Mouse (Mus musculus) forebrain, embryonic 14.5 days (tissue): ENCODE measurements at regions not wholly inside any gene's neighbourhood (a gene's known extent, or its start where the extent isn't known, plus 50 kb on each side); places are given as distances from the start of the nearest gene placed in this dataset.

Source experiments
- ATAC-seq: fragments of 200-750 bp; cut with Nextera tagmentation; 2 replicates; pipeline ENCODE4 v1.8.0; 2017; ENCODE audit warnings: mild to moderate bottlenecking, moderate library complexity
- DNase-seq: peaks from one replicate; pipeline ENCODE4 v3.0.0-alpha.2; 2015; ENCODE audit warnings: low spot score
- H3K27ac ChIP-seq: fragments of 300-500 bp; sonication (generic); 2 replicates; pipeline ENCODE4 v1.5.1; 2014; ENCODE audit warnings: low read depth, mild to moderate bottlenecking, control low read depth, low read length, moderate library complexity
- H3K27me3 ChIP-seq: fragments of 300-500 bp; sonication (generic); replicated peaks from 2 replicates; pipeline ENCODE4 v1.6.1; 2014; ENCODE audit warnings: low read length, control low read depth, mixed read lengths; ENCODE audit not compliant: control insufficient read depth, insufficient read depth
- H3K36me3 ChIP-seq: fragments of 300-500 bp; sonication (generic); 2 replicates; pipeline ENCODE4 v1.6.1; 2014; ENCODE audit warnings: low read length, control low read depth; ENCODE audit not compliant: control insufficient read depth, insufficient read depth
- H3K4me1 ChIP-seq: fragments of 300-500 bp; sonication (generic); 2 replicates; pipeline ENCODE4 v1.6.1; 2014; ENCODE audit warnings: antibody characterized with exemption, low read length, control low read depth; ENCODE audit not compliant: control insufficient read depth, insufficient read depth
- H3K4me2 ChIP-seq: fragments of 300-500 bp; sonication (generic); 2 replicates; pipeline ENCODE4 v1.6.1; 2014; ENCODE audit warnings: mild to moderate bottlenecking, control low read depth, low read length
- H3K4me3 ChIP-seq: fragments of 300-500 bp; sonication (generic); 2 replicates; pipeline ENCODE4 v1.5.1; 2014; ENCODE audit warnings: low read depth, low read length, control low read depth
- H3K9ac ChIP-seq: fragments of 300-500 bp; sonication (generic); 2 replicates; pipeline ENCODE4 v1.6.1; 2014; ENCODE audit warnings: mild to moderate bottlenecking, low read length, control low read depth, moderate library complexity
- H3K9me3 ChIP-seq: fragments of 300-500 bp; sonication (generic); replicated peaks from 2 replicates; pipeline ENCODE4 v1.6.1; 2016; ENCODE audit warnings: low read length, control low read depth, mixed read lengths; ENCODE audit not compliant: control insufficient read depth
- WGBS: fragments of 180-500 bp; shearing (Covaris S2); extraction: QIAGEN DNeasy Blood & Tissue Kit; methylation state at CpG from one replicate; pipeline ENCODE4 v1.1.7; 2014; 5-methylcytosine and 5-hydroxymethylcytosine counted together

GRCm38 (mm10) chr17:27329791-27330190, 125.5 kb upstream of the Lemd2 start:
- H3K27ac ChIP-seq = no peak overlapping the region
- H3K4me3 ChIP-seq = no peak overlapping the region
- 0 out of 2 replicates have a peak, but pooled peaks cover 7% of the 10 kb centered on the region for H3K27me3 ChIP-seq
- peak; percentile 36 for DNase-seq
- H3K4me1 ChIP-seq = peaks cover 2% of the 10 kb centered on the region; the same call in 1 of the 2 replicates
- H3K9me3 ChIP-seq = no peaks in the 10 kb centered on the region
- WGBS = 63% methylated on average over 6 of the region's 6 CpGs
- no peak for ATAC-seq
- H3K36me3 ChIP-seq = no peaks in the 10 kb centered on the region
- H3K4me2 ChIP-seq = no peak overlapping the region
- H3K9ac ChIP-seq = no peak overlapping the region

DNA sequence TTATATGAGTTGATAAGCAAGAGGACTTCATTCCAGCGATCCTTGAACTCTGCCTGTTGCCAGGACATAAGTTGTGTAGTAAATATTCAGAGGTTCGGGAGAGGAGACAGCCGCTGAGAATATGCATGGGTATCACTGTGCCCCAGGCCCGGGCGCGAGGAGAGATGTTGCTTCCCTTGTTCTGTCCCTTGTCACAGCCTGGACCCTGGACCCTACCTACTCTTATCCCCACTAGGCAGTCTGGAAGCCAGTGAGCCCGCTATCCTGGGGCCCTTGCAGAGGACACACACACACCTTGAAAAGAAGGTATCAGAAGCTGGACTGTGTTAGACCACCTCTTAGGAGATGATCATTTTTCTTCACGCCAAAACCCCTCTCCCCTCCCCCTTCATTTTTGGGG, 124.9 kb upstream of the Lemd2 start:
- H3K27ac ChIP-seq = no peak overlapping the region
- 92% methylated on average over 8 of the region's 8 CpGs for WGBS

DNA sequence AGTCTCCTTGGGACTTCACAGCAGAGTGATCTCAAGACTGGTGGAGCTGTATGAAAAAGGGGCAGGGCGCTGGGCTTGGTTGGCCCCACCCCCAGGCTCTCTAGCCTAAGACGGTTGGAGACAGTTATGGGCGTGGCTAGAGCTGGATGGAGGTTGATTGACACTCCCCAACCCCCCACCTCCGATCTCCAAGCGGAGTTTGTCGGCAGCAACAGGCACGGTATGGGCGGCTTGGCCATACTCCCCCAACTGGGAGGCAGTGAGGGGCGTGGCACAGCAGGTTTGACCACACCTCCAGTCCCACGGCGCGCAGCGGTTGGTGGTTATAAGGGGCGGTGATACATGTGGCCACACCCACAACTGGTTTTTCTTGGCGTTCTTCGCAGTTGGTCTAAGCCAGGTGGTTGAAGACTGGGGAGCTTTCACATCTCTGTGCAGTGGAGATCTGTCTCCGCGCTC, 120.8 kb upstream of the Lemd2 start:
- 0 out of 2 replicates have a peak, but pooled peaks cover 7% of the 10 kb centered on the region for H3K27me3 ChIP-seq
- no peak overlapping the region for H3K27ac ChIP-seq
- H3K9ac ChIP-seq = no peak overlapping the region
- WGBS = 8% methylated on average over 18 of the region's 18 CpGs
- DNase-seq = peak; percentile 72
- no peaks in the 10 kb centered on the region for H3K36me3 ChIP-seq
- H3K9me3 ChIP-seq = no peaks in the 10 kb centered on the region
- ATAC-seq = peak; percentile 58
- H3K4me2 ChIP-seq = peak overlapping the region; percentile 32
- H3K4me3 ChIP-seq = peak overlapping the region; percentile 11; the same call in 1 of the 2 replicates
- peaks cover 2% of the 10 kb centered on the region; the same call in 1 of the 2 replicates for H3K4me1 ChIP-seq

More for the DNA sequence above, 124.9 kb upstream of the Lemd2 start:
- Histone ChIP-seq H3K9me3 (no peaks in the 10 kb centered on the region), H3K4me1 (peaks cover 2% of the 10 kb centered on the region; the same call in 1 of the 2 replicates), H3K27me3 (0 out of 2 replicates have a peak, but pooled peaks cover 7% of the 10 kb centered on the region), H3K36me3 (no peaks in the 10 kb centered on the region), H3K4me3 (no peak overlapping the region), H3K4me2 (no peak overlapping the region), H3K9ac (no peak overlapping the region)
- DNase-seq (no peak), ATAC-seq (no peak)

DNA sequence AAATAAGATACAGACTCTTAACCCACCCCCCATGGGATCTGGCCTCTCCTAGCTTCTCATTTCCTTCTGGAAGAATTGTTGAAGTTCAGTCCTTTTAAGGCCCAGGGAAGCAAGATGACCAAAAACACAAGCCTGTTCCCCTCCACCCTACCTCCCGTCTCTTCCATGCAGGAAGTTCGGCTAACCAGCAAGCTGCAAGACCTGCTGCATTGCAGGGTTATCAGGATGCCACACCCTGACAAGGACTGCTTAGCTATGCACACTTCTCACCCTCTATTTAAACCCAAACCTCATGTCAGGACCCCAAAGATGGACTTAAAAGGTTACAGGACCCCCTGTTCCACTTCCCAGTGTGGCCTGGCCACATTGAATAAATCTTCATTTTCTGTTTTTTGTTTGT, 119.2 kb upstream of the Lemd2 start:
- WGBS = 84% methylated on average over 2 of the region's 2 CpGs
- no peak overlapping the region for H3K4me2 ChIP-seq
- no peaks in the 10 kb centered on the region for H3K36me3 ChIP-seq
- H3K9me3 ChIP-seq = no peaks in the 10 kb centered on the region
- DNase-seq = no peak
- H3K27ac ChIP-seq = no peak overlapping the region
- ATAC-seq = no peak
- no peak overlapping the region for H3K9ac ChIP-seq
- 0 out of 2 replicates have a peak, but pooled peaks cover 7% of the 10 kb centered on the region for H3K27me3 ChIP-seq
- peaks cover under 1% of the 10 kb centered on the region; the same call in 1 of the 2 replicates for H3K4me1 ChIP-seq
- H3K4me3 ChIP-seq = no peak overlapping the region

DNA sequence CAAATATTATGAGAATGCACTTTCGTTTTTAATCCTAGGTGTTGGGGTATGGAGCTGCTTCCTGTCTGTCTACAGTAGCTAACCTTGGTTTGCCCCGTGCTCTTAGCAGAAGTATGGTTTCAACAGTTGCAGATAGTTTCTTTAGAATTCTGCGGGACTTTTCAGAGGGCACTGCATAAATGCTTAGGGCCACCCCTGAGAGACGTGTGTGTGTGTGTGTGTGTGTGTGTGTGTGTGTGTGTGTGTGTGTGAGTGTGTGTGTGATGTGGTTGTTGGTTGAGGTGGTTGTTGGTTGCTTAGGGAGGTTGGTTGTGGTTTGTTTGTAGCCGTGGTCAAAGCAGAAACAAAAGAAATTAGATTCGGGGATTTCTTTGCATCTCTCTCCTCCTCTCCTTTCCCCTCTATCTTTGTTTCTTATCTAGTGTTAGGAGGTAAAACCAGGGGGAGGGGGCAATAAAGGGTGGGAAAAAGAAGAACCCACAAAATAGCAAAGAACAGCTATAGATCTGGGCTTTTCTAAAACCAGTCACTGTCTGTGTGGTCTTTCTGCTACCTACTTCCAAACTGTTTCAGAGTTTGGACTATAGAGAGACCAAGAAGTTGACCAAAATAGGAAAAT, 118.7 kb upstream of the Lemd2 start:
- Histone ChIP-seq H3K4me2 (no peak overlapping the region), H3K9ac (no peak overlapping the region), H3K4me3 (no peak overlapping the region), H3K4me1 (peaks cover 5% of the 10 kb centered on the region), H3K9me3 (no peaks in the 10 kb centered on the region), H3K27me3 (0 out of 2 replicates have a peak, but pooled peaks cover 7% of the 10 kb centered on the region), H3K27ac (no peak overlapping the region), H3K36me3 (no peaks in the 10 kb centered on the region)
- WGBS = 77% methylated on average over 6 of the region's 6 CpGs
- ATAC-seq (no peak), DNase-seq (no peak)

GRCm38 (mm10) chr17:27318969-27319695, 114.9 kb upstream of the Lemd2 start:
- WGBS = 81% methylated on average over 7 of the region's 7 CpGs
- ATAC-seq (no peak), DNase-seq (no peak)
- no peaks in the 10 kb centered on the region for H3K36me3 ChIP-seq
- no peak overlapping the region for H3K4me3 ChIP-seq
- H3K9ac ChIP-seq = no peak overlapping the region
- H3K4me1 ChIP-seq = peaks cover 27% of the 10 kb centered on the region
- H3K9me3 ChIP-seq = no peaks in the 10 kb centered on the region
- no peak overlapping the region for H3K27ac ChIP-seq
- H3K27me3 ChIP-seq = no peaks in the 10 kb centered on the region
- H3K4me2 ChIP-seq = no peak overlapping the region

DNA sequence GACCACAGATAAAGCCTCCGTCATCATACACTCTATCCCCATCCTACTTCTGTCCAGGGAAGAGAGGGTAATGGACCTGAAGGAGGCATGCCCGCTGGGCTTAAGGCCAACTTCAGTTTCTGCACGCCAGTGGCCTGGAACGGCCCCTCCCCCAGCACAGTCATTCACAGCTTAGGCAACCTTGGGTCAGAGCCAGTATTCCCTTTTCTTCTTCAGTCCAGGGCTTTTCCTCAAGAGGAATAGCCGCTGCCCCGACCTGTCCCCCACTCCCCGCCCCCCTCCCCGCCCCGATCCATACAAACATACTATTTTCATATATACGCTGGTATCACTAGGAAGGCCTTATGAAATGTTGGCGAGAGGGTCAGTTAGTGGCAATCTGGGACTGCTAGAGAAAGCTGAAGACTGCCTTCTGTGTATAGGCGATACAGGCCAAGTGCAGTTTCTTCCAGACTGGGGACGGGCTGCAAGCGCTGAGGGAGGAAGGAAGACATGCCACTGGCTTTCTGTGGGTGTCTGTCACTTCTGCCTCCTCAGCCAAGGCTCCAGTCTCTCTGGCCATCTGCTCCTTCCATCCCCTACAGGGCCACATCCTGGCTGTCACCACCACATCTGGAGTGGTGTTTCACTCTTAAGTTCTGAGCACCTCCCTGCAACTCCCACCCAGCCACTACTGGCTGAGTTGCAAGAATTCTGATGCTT, 113.5 kb upstream of the Lemd2 start:
- WGBS = 36% methylated on average over 14 of the region's 14 CpGs
- H3K4me2 ChIP-seq = peak overlapping the region; percentile 1; the same call in 1 of the 2 replicates

DNA sequence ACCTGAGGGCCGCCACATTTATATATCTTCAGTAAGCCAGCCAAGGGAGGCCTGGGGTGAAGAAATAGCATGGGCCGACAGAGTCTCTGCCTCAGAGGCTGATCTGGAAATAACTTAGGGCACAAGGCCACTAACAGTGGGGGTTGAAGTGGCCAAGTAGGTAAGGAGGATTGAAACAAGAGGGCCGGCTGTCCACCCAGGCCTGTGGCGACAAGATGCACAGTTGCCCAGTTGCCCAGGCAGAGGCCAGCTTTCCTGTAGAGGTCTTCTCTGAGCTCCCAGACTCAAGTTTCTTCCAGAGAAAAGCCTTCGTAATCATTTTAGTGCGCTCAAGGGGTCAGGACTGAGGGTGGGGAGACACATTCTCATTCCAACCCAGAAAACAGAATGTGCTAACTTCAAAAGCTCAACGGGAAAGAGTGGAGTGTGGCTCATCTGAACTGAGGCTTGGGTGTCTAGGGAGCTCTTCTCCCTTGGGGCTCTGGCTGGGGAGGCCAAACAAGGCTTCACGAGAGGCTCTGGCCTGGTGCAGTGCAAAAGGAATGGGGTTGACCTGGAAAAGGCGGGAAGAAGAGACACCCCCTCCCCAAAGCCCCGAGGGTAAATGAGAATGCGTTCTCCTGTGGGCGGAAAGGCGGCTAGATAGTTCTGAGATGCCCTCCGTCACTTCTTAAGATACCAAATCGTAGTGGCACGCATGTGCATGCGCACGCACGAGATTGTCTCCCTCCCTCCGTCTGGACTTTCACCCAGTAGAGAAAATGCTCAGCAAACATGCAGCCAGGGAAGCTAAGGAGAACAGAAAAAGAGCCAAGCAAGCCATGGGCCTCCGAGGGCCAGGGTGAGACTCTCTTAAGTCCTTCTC, 112.7 kb upstream of the Lemd2 start:
- H3K27me3 ChIP-seq = no peaks in the 10 kb centered on the region
- H3K4me3 ChIP-seq = no peak overlapping the region
- H3K4me2 ChIP-seq = peak overlapping the region; percentile 1; the same call in 1 of the 2 replicates
- no peak overlapping the region for H3K9ac ChIP-seq
- ATAC-seq (no peak), DNase-seq (no peak)
- H3K9me3 ChIP-seq = no peaks in the 10 kb centered on the region
- 82% methylated on average over 21 of the region's 21 CpGs for WGBS
- H3K27ac ChIP-seq = no peak overlapping the region
- no peaks in the 10 kb centered on the region for H3K36me3 ChIP-seq
- H3K4me1 ChIP-seq = peaks cover 27% of the 10 kb centered on the region

More for the DNA sequence above, 113.5 kb upstream of the Lemd2 start:
- Histone ChIP-seq H3K9me3 (no peaks in the 10 kb centered on the region), H3K4me1 (peaks cover 27% of the 10 kb centered on the region), H3K27me3 (no peaks in the 10 kb centered on the region), H3K27ac (no peak overlapping the region), H3K9ac (no peak overlapping the region), H3K36me3 (no peaks in the 10 kb centered on the region), H3K4me3 (no peak overlapping the region)
- peak; percentile 75 for ATAC-seq
- peak; percentile 82 for DNase-seq
